Mouse (Mus musculus): ENCODE results near the gene Flywch2.

DNA sequence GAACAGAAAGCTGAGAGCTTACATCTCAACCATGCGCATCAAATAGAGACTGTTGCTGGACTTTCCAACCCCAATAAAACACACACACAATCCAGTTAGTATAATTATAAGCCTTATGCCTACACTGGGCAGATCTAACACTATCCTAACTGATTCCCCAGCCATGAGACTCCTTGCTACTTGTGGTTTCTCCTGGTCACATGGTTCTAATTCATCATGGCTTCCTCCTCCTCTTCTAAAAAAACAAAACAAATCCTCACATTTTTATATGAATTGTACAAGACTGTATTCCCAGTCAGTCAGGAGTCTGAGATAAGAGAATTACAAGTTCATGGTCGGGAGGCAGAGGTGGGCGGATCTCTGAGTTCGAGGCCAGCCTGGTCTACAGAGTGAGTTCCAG, 3.1 kb upstream of the Flywch2 start:
- TF ChIP-seq CTCF (conservative IDR thresholded peaks at IDR 0.05; ENCODE audit: insufficient read depth, insufficient read length, low read depth, low read length), result no peak
- TF ChIP-seq POLR2A (IDR thresholded peaks at IDR 0.05; ENCODE audit: low read depth, low read length), result no peak
